Mouse (Mus musculus) midbrain, postnatal 0 days (tissue): ENCODE results near the gene Cntnap2. TPM values are rescaled to one million over a fixed set of nuclear protein-coding genes. Genes with fewer than 3 reads are reported as not detected.
A peak's percentile ranks its signal among the peaks of the same experiment; 100 is the strongest.

Experiments
- ATAC-seq: fragments of 200-750 bp; cut with Nextera tagmentation; 2 replicates; pipeline ENCODE4 v1.8.0; 2017; ENCODE audit warnings: moderate number of reproducible peaks, mild to moderate bottlenecking, moderate TSS enrichment, moderate library complexity; ENCODE audit not compliant: low FRiP score
- DNase-seq: peaks from one replicate; pipeline ENCODE4 v3.0.0-alpha.2; 2015; ENCODE audit warnings: low spot score
- H3K27ac ChIP-seq: fragments of 300-500 bp; sonication (generic); 2 replicates; pipeline ENCODE4 v1.5.1; 2014; ENCODE audit warnings: low read depth, mild to moderate bottlenecking, low read length, mixed read lengths
- H3K27me3 ChIP-seq: fragments of 300-500 bp; sonication (generic); 2 replicates; pipeline ENCODE4 v1.6.1; 2014; ENCODE audit warnings: low read length, control low read depth, mixed read lengths; ENCODE audit not compliant: insufficient read depth
- H3K36me3 ChIP-seq: fragments of 300-500 bp; sonication (generic); 2 replicates; pipeline ENCODE4 v1.6.1; 2014; ENCODE audit warnings: low read length, control low read depth, mixed read lengths; ENCODE audit not compliant: insufficient read depth
- H3K4me1 ChIP-seq: fragments of 300-500 bp; sonication (generic); 2 replicates; pipeline ENCODE4 v1.6.1; 2014; ENCODE audit warnings: mild to moderate bottlenecking, control low read depth, antibody characterized with exemption, low read length, mixed read lengths; ENCODE audit not compliant: insufficient read depth
- H3K4me2 ChIP-seq: fragments of 300-500 bp; sonication (generic); 2 replicates; pipeline ENCODE4 v1.6.1; 2014; ENCODE audit warnings: low read depth, mild to moderate bottlenecking, low read length, mixed read lengths; ENCODE audit not compliant: poor library complexity, severe bottlenecking
- H3K4me3 ChIP-seq: fragments of 300-500 bp; sonication (generic); 2 replicates; pipeline ENCODE4 v1.5.1; 2014; ENCODE audit warnings: low read depth, mild to moderate bottlenecking, low read length, moderate library complexity
- H3K9ac ChIP-seq: fragments of 300-500 bp; sonication (generic); replicated peaks from 2 replicates; pipeline ENCODE4 v1.6.1; 2014; ENCODE audit warnings: mild to moderate bottlenecking, low read length, moderate library complexity, mixed read lengths; ENCODE audit not compliant: poor library complexity, severe bottlenecking
- H3K9me3 ChIP-seq: fragments of 300-500 bp; sonication (generic); 2 replicates; pipeline ENCODE4 v1.6.1; 2016; ENCODE audit warnings: low read length, control low read depth
- CTCF ChIP-seq: IDR thresholded peaks from 2 replicates; pipeline ENCODE4 v1.5.1; 2016; ENCODE audit warnings: antibody characterized with exemption, mild to moderate bottlenecking
- WGBS: fragments of 180-500 bp; shearing (Covaris S2); extraction: QIAGEN DNeasy Blood & Tissue Kit; methylation state at CpG from one replicate; pipeline ENCODE4 v1.1.7; 2014; 5-methylcytosine and 5-hydroxymethylcytosine counted together
- polyA plus RNA-seq: library from polyadenylated mRNA; unstranded; fragments of >200 nt; fragmentation: Nextera tagmentation; extraction: Ambion mirVana; gene quantifications from 2 replicates; pipeline ENCODE4 v1.2.1, GENCODE M21; 2015
- total RNA-seq: library from RNA; depleted of rRNA; stranded (reverse); fragments of >200 nt; gene quantifications from 2 replicates; pipeline ENCODE4 v1.2.3, GENCODE M21; 2014

The Cntnap2 gene
- total and polyA plus RNA-seq, 2 experiments from 2014 or later = 51.1 to 106 TPM

DNA sequence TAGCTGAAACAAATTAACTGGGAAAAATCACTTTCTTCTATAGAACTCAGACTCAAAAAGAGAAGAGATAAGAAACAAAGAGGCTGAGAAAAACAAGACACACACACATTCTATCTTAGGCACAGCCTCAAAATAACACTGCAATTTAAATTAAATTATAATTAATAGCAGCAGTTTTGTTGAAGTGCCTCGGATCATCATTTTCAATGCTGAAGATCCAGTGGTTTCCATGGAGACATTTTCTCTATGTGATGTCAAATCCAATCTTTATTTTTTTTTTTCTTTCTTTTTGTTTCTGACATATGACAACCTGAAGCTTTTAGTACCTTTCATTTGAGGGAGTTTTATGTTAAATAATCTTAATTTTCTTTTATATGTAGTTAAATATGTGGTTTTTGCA is 2228.6 kb downstream of the Cntnap2 start:
- Histone ChIP-seq H3K27me3 (no peaks in the 10 kb centered on the region), H3K27ac (peak overlapping the region; percentile 48), H3K9me3 (no peaks in the 10 kb centered on the region), H3K4me3 (no peak overlapping the region), H3K4me2 (no peak overlapping the region), H3K9ac (no peak overlapping the region), H3K36me3 (no peaks in the 10 kb centered on the region), H3K4me1 (no peaks in the 10 kb centered on the region)
- no peak for DNase-seq
- TF ChIP-seq CTCF = no peak
- ATAC-seq = no peak
- WGBS = 15% methylated on average over 1 of the region's 1 CpGs

DNA sequence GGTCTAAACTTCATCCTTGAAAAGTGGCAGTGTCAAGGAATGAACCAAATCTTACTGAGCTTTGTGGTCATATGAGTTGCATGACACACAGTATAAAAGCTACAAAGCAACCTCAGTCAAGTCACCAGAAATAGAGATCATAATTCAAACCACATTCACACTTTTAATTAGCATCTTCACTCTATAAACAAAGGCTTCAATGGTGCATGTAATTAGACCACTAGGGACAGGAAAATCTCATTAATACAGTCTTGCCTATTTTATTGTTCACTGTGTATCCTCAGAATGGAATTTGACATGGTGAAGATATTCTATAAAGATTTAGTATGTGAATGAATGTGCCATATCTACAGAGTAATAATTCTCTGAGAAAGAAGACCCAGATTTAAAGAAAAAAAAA is 2232.8 kb downstream of the Cntnap2 start:
- Histone ChIP-seq H3K36me3 (no peaks in the 10 kb centered on the region), H3K4me3 (no peak overlapping the region), H3K4me1 (no peaks in the 10 kb centered on the region), H3K9me3 (no peaks in the 10 kb centered on the region), H3K27me3 (no peaks in the 10 kb centered on the region), H3K4me2 (no peak overlapping the region), H3K9ac (no peak overlapping the region), H3K27ac (no peak overlapping the region)
- DNase-seq = peak; percentile 38
- TF ChIP-seq CTCF = peak; percentile 12; the same call in 1 of the 2 replicates
- no peak for ATAC-seq

DNA sequence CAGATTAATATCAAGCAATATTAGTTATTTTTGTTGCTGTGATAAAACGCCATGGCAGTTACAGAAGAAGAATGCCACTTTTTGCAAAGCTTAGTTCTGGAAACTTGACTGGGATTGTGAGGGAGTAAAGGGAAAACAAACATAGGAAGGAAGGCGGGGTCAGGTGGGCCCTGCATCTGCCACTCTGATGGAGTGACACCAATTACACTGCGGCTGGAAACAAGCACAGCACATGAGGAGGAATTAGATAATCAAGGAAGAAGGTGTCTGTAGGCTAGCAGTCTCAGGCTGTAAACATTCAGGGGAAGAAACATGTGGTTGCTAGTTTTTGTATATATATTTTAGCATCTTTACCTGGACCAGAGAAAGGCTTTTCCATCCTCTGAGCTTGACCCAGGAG is 2233.3 kb downstream of the Cntnap2 start:
- no peak for DNase-seq
- no peak for TF ChIP-seq CTCF
- no peak overlapping the region for H3K27ac ChIP-seq
- H3K4me2 ChIP-seq = no peak overlapping the region
- H3K4me1 ChIP-seq = no peaks in the 10 kb centered on the region
- H3K9me3 ChIP-seq = no peaks in the 10 kb centered on the region
- H3K27me3 ChIP-seq = no peaks in the 10 kb centered on the region
- WGBS = 77% methylated on average over 3 of the region's 3 CpGs
- ATAC-seq = no peak
- no peak overlapping the region for H3K9ac ChIP-seq
- no peaks in the 10 kb centered on the region for H3K36me3 ChIP-seq
- no peak overlapping the region for H3K4me3 ChIP-seq

DNA sequence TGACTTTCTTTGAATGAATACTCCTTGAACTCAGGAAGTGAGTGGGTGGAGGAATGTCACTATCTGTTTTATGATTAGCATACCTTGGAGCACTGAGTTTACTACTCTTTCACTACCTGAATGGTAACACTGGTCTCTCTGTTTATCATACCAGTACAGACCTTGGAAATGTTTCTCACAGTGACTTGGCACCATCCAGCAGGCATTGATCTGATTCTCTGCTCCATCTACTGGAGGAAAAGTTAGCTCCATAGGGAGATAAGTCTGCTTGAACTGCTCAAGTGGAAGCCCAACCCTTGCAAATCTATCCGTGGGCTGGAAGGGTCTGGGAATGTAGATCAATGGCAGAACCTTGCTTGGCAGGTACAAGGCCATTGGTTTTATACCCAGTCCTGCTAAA is 2235.3 kb downstream of the Cntnap2 start:
- Histone ChIP-seq H3K4me2 (no peak overlapping the region), H3K27ac (no peak overlapping the region), H3K4me1 (no peaks in the 10 kb centered on the region), H3K36me3 (no peaks in the 10 kb centered on the region), H3K4me3 (no peak overlapping the region), H3K9ac (no peak overlapping the region), H3K9me3 (no peaks in the 10 kb centered on the region), H3K27me3 (no peaks in the 10 kb centered on the region)
- ATAC-seq (no peak), DNase-seq (no peak)
- TF ChIP-seq CTCF = peak; percentile 46
- 26% methylated on average over 1 of the region's 1 CpGs for WGBS

DNA sequence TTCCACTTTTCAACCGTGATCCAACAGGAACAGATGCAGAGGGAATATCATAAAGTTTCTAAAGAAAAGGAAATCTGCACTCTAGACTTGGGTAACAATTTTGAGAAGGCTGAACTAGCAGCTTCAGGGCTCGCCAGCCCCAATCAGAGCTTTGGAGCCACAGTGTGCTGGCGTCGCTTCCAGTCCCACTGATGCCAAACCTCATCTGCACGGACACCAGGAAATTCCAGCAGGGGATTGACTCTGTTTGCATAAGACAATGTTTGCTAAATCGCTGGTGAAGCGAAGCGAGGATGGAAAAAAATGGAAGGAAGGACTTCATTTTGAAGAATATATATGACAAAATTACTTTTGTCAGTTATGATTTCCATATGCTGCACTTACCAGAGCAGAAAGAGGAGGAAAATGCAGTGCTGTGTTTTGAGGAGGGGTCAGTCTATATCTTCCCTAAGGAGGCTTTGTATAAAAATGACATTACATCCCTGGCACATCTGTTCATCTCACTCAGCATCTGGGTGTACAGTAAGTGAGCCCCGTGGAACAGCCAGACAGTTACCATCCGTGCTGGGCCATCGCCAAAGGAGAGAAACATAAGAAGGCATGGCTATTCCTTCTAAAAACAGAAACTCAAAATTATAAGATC is 2245.8 kb downstream of the Cntnap2 start:
- Histone ChIP-seq H3K27me3 (no peaks in the 10 kb centered on the region), H3K36me3 (no peaks in the 10 kb centered on the region), H3K4me1 (no peaks in the 10 kb centered on the region), H3K4me3 (no peak overlapping the region), H3K9me3 (no peaks in the 10 kb centered on the region), H3K27ac (no peak overlapping the region), H3K4me2 (no peak overlapping the region), H3K9ac (no peak overlapping the region)
- no peak for TF ChIP-seq CTCF
- WGBS = 66% methylated on average over 11 of the region's 11 CpGs
- ATAC-seq = no peak
- no peak for DNase-seq

DNA sequence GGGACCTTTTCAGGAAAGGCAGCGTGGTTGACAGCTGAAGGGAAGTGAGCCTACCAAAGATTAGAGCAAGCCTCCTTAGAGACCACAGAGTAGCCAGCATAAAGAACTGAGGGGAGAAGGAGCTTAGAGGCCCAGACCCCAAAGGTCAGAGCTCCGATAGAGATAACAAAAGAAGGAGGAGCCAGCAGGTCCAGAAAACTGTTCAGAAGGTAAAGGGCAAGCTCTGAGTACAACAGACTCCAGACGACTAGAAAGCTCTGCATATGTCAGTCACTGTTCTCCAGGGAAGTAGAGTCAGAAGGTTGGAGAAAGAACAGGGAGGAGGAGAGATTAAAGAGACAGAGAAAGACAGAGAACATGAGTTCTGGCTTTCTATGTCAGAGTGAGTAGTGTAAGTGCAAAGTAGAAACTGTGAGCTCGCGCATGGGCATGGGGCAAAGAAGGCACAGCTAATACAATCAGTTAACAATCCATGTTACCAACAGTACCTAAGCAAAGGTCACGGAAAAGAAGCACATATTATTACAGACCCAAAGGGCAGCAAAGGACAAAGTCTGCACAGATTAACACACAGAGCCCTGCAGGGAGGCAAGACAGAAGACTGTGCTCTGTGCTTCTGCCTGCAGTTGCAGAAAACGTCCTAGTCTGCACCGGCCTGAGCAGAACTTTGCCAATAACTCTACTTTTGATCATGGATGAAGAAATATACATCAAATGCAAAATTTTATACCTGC is 2247.1 kb downstream of the Cntnap2 start:
- Histone ChIP-seq H3K4me2 (no peak overlapping the region), H3K4me3 (no peak overlapping the region), H3K36me3 (no peaks in the 10 kb centered on the region), H3K9ac (no peak overlapping the region), H3K27me3 (no peaks in the 10 kb centered on the region), H3K4me1 (no peaks in the 10 kb centered on the region), H3K9me3 (no peaks in the 10 kb centered on the region), H3K27ac (no peak overlapping the region)
- no peak for DNase-seq
- ATAC-seq = no peak
- 50% methylated on average over 8 of the region's 8 CpGs for WGBS
- TF ChIP-seq CTCF = no peak
